Mouse (Mus musculus): ENCODE measurements around the gene Masp1. TPM values are rescaled to one million over a fixed set of nuclear protein-coding genes. Genes with fewer than 3 reads are reported as not detected.

Masp1 gene
- total and polyA plus RNA-seq, 2 experiments, result 61.3 to 71.1 TPM

- peaks cover 50% of the 10 kb centered on the region for H3K4me1 ChIP-seq (ENCODE audit: control insufficient read depth, insufficient read depth, low read length)
- 15% methylated on average over 4 of the region's 4 CpGs for WGBS
- no peaks in the 10 kb centered on the region for H3K27me3 ChIP-seq (ENCODE audit: control insufficient read depth, insufficient read depth, low read length)
- peaks cover 38% of the 10 kb centered on the region for H3K36me3 ChIP-seq (ENCODE audit: control insufficient read depth, insufficient read depth, low read length)
- H3K79me2 ChIP-seq (ENCODE audit: control insufficient read depth, insufficient read depth, low read length), result peaks cover 30% of the 10 kb centered on the region; the same call in 1 of the 2 replicates
- no peak for TF ChIP-seq CTCF (IDR thresholded peaks at IDR 0.05; ENCODE audit: low read depth, low read length)
- TF ChIP-seq POLR2A (IDR thresholded peaks at IDR 0.05; ENCODE audit: extremely low read depth, insufficient read depth, low read length), result no peak
- H3K4me3 ChIP-seq (ENCODE audit: insufficient read depth, low read depth, low read length), result no peak overlapping the region
- H3K27ac ChIP-seq (replicated peaks; ENCODE audit: insufficient read depth, low read depth, low read length), result peak overlapping the region; percentile 95
- DNase-seq (ENCODE audit: extremely low read depth, low read depth, low spot score), result peak; percentile 99
- H3K9ac ChIP-seq (ENCODE audit: low read depth, low read length), result no peak overlapping the region
Observed at GRCm38 (mm10) chr16:23511166-23511935, 9.3 kb downstream of the Masp1 start.

- H3K79me2 ChIP-seq (ENCODE audit: control insufficient read depth, insufficient read depth, low read length), result peaks cover 24% of the 10 kb centered on the region; the same call in 1 of the 2 replicates
- no peak overlapping the region for H3K4me3 ChIP-seq (ENCODE audit: insufficient read depth, low read depth, low read length)
- H3K36me3 ChIP-seq (ENCODE audit: control insufficient read depth, insufficient read depth, low read length), result peaks cover 34% of the 10 kb centered on the region
- 16% methylated on average over 11 of the region's 11 CpGs for WGBS
- peak; percentile 71 for DNase-seq (ENCODE audit: extremely low read depth, low read depth, low spot score)
- peak overlapping the region; percentile 77 for H3K27ac ChIP-seq (replicated peaks; ENCODE audit: insufficient read depth, low read depth, low read length)
- H3K4me1 ChIP-seq (ENCODE audit: control insufficient read depth, insufficient read depth, low read length), result peaks cover 45% of the 10 kb centered on the region
- 0 out of 2 replicates have a peak overlapping the region, but pooled peaks have one; percentile 5 for H3K9ac ChIP-seq (ENCODE audit: low read depth, low read length)
- TF ChIP-seq CTCF (IDR thresholded peaks at IDR 0.05; ENCODE audit: low read depth, low read length), result no peak
- no peak for TF ChIP-seq POLR2A (IDR thresholded peaks at IDR 0.05; ENCODE audit: extremely low read depth, insufficient read depth, low read length)
- H3K27me3 ChIP-seq (ENCODE audit: control insufficient read depth, insufficient read depth, low read length), result no peaks in the 10 kb centered on the region
Observed at GRCm38 (mm10) chr16:23505904-23506687, 14.5 kb downstream of the Masp1 start.

DNA sequence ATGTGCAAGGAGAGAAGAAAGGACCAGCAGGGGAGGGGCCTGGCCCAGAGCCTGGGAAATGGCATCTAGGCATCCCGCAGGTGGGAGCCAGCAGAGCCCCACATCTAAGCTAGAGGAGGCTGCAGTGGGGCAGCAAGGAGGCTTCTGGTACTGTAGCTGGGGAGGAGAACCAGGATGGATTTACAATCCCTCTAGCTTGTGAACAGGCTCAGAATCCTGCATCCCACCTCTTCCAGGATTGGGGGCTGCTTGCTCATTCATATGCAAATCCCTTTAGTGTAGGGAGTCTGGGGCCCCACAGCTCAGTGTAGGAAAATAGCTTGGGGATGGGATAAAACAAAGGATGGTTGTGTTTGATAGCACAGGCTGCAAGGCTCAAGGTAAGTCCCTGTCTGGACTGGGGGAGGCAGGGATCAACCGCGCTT is 16.3 kb downstream of the Masp1 start:
- Histone ChIP-seq H3K4me3 (ENCODE audit: insufficient read depth, low read depth, low read length) (no peak overlapping the region), H3K27ac (replicated peaks; ENCODE audit: insufficient read depth, low read depth, low read length) (peak overlapping the region; percentile 23; the same call in 1 of the 2 replicates), H3K36me3 (ENCODE audit: control insufficient read depth, insufficient read depth, low read length) (peaks cover 24% of the 10 kb centered on the region), H3K79me2 (ENCODE audit: control insufficient read depth, insufficient read depth, low read length) (peaks cover 19% of the 10 kb centered on the region; the same call in 1 of the 2 replicates), H3K9ac (ENCODE audit: low read depth, low read length) (no peak overlapping the region), H3K27me3 (ENCODE audit: control insufficient read depth, insufficient read depth, low read length) (no peaks in the 10 kb centered on the region), H3K4me1 (ENCODE audit: control insufficient read depth, insufficient read depth, low read length) (peaks cover 51% of the 10 kb centered on the region)
- no peak for TF ChIP-seq CTCF (IDR thresholded peaks at IDR 0.05; ENCODE audit: low read depth, low read length)
- TF ChIP-seq POLR2A (IDR thresholded peaks at IDR 0.05; ENCODE audit: extremely low read depth, insufficient read depth, low read length), result no peak
- no peak for DNase-seq (ENCODE audit: extremely low read depth, low read depth, low spot score)
- WGBS, result 93% methylated on average over 3 of the region's 3 CpGs

GRCm38 (mm10) chr16:23503351-23503750 is 17.3 kb downstream of the Masp1 start:
- no peak overlapping the region for H3K9ac ChIP-seq (ENCODE audit: low read depth, low read length)
- H3K79me2 ChIP-seq (ENCODE audit: control insufficient read depth, insufficient read depth, low read length), result peaks cover 19% of the 10 kb centered on the region; the same call in 1 of the 2 replicates
- H3K4me3 ChIP-seq (ENCODE audit: insufficient read depth, low read depth, low read length), result no peak overlapping the region
- 87% methylated on average over 4 of the region's 4 CpGs for WGBS
- H3K36me3 ChIP-seq (ENCODE audit: control insufficient read depth, insufficient read depth, low read length), result peaks cover 15% of the 10 kb centered on the region
- peak overlapping the region; percentile 11; the same call in 1 of the 2 replicates for H3K27ac ChIP-seq (replicated peaks; ENCODE audit: insufficient read depth, low read depth, low read length)
- H3K4me1 ChIP-seq (ENCODE audit: control insufficient read depth, insufficient read depth, low read length), result peaks cover 60% of the 10 kb centered on the region
- TF ChIP-seq CTCF (IDR thresholded peaks at IDR 0.05; ENCODE audit: low read depth, low read length) (no peak), POLR2A (IDR thresholded peaks at IDR 0.05; ENCODE audit: extremely low read depth, insufficient read depth, low read length) (no peak)
- H3K27me3 ChIP-seq (ENCODE audit: control insufficient read depth, insufficient read depth, low read length), result no peaks in the 10 kb centered on the region
- no peak for DNase-seq (ENCODE audit: extremely low read depth, low read depth, low spot score)

DNA sequence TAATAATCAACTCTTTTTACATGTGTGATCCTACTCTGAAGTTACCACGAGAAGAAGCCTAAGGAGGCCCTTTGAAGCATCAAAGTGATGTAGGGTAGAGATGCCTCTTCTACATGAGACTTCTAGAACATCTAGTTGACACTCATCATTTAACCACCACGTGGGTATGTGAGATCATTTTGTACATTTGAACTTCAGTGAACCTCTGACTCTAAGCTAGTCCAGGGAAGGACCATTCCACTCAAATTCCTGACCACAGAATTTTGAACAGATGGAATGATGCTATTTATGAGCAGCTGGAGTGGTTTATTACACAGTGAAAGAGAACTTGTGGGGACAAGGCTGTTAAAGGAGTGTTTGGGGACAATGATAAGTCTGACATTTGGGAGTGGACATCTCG is 18.1 kb downstream of the Masp1 start:
- H3K4me1 ChIP-seq (ENCODE audit: control insufficient read depth, insufficient read depth, low read length), result peaks cover 61% of the 10 kb centered on the region
- peaks cover 17% of the 10 kb centered on the region; the same call in 1 of the 2 replicates for H3K79me2 ChIP-seq (ENCODE audit: control insufficient read depth, insufficient read depth, low read length)
- no peak overlapping the region for H3K4me3 ChIP-seq (ENCODE audit: insufficient read depth, low read depth, low read length)
- TF ChIP-seq POLR2A (IDR thresholded peaks at IDR 0.05; ENCODE audit: extremely low read depth, insufficient read depth, low read length), result no peak
- TF ChIP-seq CTCF (IDR thresholded peaks at IDR 0.05; ENCODE audit: low read depth, low read length), result no peak
- H3K9ac ChIP-seq (ENCODE audit: low read depth, low read length), result no peak overlapping the region
- no peaks in the 10 kb centered on the region for H3K27me3 ChIP-seq (ENCODE audit: control insufficient read depth, insufficient read depth, low read length)
- H3K27ac ChIP-seq (replicated peaks; ENCODE audit: insufficient read depth, low read depth, low read length), result peak overlapping the region; percentile 38
- peak; percentile 39 for DNase-seq (ENCODE audit: extremely low read depth, low read depth, low spot score)
- WGBS, result 46% methylated on average over 3 of the region's 3 CpGs
- peaks cover 15% of the 10 kb centered on the region for H3K36me3 ChIP-seq (ENCODE audit: control insufficient read depth, insufficient read depth, low read length)

All from liver, adult 2 months (tissue).